Mouse (Mus musculus): ENCODE measurements around the gene Kcns3.

DNA sequence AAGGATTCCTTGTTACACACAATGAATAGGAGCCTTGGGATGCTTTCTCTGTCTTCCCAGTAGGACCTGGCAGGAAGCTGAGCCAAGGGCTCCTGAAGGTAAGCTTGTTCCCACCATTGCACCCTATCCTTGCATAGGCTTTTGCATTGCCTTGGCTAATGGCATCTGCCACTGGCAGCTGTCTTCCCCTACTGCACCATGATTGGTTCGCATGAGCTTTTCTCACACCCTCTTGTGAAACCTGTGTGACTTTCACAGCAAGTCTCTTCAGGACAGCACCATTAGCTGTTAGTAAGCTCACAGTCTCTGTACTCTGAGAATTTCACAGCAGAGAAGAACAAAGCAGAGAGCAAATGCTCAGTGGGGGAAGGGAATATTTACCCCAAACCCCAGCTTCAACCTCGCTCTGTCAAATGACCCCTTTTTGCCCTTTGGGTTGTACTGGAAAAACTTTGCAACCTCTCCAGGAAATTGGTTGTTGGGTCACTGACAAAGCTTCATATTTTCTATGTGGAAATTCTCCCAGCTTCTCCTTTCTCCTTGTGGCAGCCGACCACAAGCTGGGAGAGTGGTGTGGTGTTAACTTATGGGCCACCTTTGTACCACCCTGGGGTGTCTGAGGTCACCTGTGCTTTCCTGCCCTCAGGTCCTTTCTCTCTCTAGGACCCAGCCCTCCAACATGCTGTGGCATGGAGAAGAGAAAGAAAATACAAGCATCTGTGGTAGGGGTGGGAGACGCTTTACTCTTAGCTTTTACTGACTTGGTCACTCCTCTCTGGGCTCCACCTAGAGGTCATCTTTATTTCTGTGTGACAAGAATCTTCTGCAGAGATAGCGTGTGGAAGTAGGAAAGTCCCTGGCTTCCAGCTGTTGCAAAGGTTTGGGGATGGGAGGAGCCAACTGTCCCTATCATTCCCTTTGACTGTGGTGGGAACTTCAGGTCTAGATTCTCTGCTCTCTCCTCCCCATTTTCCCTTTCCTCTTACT, 26.8 kb upstream of the Kcns3 start:
- TF ChIP-seq POLR2A (IDR thresholded peaks at IDR 0.05; ENCODE audit: borderline replicate concordance, extremely low read depth, insufficient read depth, insufficient read length, poor library complexity, severe bottlenecking) = no peak
- peak; percentile 4; the same call in 1 of the 2 replicates for TF ChIP-seq CTCF (IDR thresholded peaks at IDR 0.05; ENCODE audit: borderline replicate concordance, extremely low read depth, insufficient read depth, insufficient read length)
